Mouse (Mus musculus) layer of hippocampus, postnatal 25 days (tissue): ENCODE measurements around the gene Nr1h2. TPM values are rescaled to one million over a fixed set of nuclear protein-coding genes. Genes with fewer than 3 reads are reported as not detected.

Experiments
- DNase-seq, 2 experiments: peaks; one replicate each; pipeline ENCODE4 v3.0.0; 2022; ENCODE audit warnings: mixed read lengths in 2 of 2, low spot score in 1 of 2; ENCODE audit errors: extremely low spot score in 1 of 2
- total RNA-seq, 2 experiments: library from RNA; stranded (reverse); gene quantifications; 2 replicates each; pipeline ENCODE4 v1.2.3; 2021

Nr1h2 gene
- total RNA-seq, 2 experiments from 2014 or later = 60.6 to 66.3 TPM

DNA sequence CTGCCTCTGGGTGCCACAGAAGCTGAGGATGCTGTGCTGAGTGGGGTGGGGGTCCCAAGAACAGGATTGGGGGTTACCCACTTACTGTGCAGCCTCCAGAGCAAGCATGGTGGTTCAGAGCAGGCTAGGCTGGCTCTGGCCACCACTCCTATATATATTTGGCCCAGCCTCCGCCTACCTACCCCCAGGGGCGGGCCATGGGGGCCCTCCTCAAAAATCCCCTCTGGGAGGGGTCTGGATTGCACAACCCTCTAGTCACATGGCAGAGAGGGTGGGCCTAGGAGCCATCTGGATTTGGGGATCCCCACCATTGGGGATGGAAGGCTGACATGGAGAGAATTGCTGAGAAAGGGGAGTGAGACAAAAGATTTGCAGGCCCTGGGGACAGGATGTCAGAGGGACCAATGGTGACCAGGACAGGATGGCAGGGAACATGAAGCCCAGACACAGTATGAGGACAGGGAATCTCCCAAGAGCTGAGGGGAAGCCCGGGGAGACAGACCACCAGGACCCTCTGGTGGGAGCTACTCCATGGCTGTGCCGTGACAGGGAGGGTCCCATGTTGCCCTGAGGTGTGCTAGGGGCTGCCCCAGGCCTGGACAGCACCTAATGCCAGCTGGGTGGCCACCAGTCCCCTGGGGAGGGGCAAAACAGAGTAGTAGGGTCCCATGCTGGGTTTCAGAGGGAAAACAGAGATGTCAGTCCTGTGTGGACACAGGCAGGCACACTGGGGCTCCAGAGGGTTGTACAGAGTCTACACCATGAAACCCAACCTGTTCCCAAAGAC lies 21.6 kb downstream of the Nr1h2 start, which contains the start of gene Spib:
TSS of gene Spib (minus strand) at position 126 of the 787 bp plus-strand sequence.
- DNase-seq = no peak

- DNase-seq = no peak
Observed at GRCm38 (mm10) chr7:44531207-44531606, 22.5 kb downstream of the Nr1h2 start.

DNA sequence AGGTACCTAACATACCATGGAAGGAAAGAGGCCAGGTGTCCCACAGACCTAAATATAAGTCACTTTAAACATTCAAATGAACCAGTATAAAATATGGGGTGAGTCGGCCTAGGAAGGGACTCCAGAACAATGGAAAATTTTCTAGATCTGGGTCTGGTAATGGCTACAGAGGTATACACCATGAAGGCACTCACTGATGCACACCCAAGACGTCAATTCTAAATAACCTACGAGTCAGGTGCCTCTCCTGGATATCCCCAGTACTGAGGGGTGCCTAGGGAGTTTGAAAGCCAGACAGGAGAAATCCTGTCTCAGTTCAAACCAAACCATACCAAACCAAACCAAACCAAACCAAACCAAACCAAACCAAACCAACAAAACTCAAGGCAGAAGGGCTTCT lies 23.2 kb downstream of the Nr1h2 start:
- no peak for DNase-seq

GRCm38 (mm10) chr7:44529518-44529917 lies 24.2 kb downstream of the Nr1h2 start:
- DNase-seq = no peak

- peak; percentile 61 to 88 for DNase-seq
Observed at GRCm38 (mm10) chr7:44527483-44528398, 26.0 kb downstream of the Nr1h2 start.

DNA sequence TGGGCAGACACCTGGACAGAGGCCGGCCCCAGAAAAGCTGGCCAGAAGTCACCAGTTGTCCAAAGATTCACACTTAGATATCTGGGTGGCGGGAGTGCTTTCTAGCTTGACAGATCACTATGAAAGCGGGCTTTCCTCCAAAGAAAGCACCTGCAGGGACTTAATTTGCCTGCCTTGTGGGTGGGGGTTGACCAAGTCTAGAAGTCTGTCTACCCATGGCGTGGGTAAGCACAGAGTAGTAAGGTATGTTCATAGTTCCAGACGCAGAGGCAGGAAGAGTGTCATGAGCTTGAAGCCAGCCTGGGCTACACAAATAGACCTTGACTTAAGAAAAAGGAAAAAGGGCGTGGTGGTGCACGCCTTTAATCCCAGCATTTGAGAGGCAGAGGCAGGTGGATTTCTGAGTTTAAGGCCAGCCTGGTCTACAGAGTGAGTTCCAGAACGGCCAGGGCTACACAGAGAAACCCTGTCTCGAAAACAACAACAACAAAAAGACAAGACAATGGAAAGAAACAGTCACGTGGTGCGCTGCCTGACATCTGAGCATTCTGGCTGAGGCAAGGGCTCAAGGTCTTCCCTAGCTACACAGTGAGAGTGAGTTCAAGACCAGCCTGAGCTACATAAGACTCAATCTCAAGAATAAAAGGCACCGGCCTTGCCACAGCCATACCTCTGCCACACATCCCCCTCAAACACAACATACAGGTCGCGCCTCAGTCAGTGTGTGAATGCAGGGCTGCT lies 27.2 kb downstream of the Nr1h2 start:
- no peak for DNase-seq

GRCm38 (mm10) chr7:44525126-44525832 lies 28.5 kb downstream of the Nr1h2 start:
- DNase-seq = peak in 1 of 2 experiments; percentile 49

DNA sequence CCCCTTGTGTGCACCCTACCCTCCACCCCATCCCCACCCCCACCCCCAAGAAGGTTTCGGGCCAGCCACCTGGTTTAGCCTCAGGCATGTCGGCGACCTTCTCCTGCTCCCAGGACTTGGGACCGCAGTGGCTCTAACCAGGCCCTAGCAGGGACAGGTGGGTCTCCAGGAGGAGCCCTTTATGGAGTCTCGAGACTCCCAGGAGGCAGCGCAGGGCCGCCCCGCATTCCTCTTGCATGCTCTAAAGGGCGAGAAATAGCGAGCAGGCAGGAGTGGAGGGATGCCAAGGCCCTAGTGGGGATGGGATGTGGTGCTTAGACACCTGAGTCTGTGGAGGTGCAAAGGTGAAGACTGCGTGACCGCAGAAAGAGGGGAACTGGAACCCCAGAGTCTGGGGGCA lies 29.2 kb downstream of the Nr1h2 start, which contains the start of gene Mybpc2:
TSS of gene Mybpc2 (minus strand) at position 155 of the 400 bp plus-strand sequence.
- no peak for DNase-seq

DNA sequence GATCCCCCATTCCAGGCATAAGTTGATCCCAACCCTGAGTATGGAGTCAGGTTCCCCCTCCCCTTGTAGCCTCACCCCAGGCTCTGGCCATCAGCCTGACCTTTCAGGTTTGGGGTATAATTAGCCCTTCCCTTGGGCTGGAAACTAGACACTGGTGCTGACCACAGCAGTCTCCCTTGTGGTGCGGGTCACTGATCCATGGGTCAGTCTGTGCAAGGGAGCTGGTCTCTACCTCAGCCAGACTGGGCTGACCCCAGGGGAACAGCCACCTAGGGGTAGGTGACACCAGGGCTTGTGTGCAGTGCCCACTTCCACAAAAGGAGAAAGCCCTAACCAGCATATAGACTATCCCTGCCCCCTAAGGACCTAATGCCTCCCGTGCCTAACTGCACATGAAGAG lies 30.7 kb downstream of the Nr1h2 start:
- DNase-seq = no peak

- DNase-seq = peak in 1 of 2 experiments; percentile 59
Observed at GRCm38 (mm10) chr7:44521710-44522109, 32.0 kb downstream of the Nr1h2 start.

- DNase-seq = no peak
Observed at GRCm38 (mm10) chr7:44520990-44521389, 32.8 kb downstream of the Nr1h2 start.

- no peak for DNase-seq
Observed at GRCm38 (mm10) chr7:44519240-44519913, 34.4 kb downstream of the Nr1h2 start.

GRCm38 (mm10) chr7:44507491-44507890 lies 46.3 kb downstream of the Nr1h2 start:
- DNase-seq = no peak

GRCm38 (mm10) chr7:44501563-44502115 lies 52.1 kb downstream of the Nr1h2 start:
- peak; percentile 73 to 91 for DNase-seq

DNA sequence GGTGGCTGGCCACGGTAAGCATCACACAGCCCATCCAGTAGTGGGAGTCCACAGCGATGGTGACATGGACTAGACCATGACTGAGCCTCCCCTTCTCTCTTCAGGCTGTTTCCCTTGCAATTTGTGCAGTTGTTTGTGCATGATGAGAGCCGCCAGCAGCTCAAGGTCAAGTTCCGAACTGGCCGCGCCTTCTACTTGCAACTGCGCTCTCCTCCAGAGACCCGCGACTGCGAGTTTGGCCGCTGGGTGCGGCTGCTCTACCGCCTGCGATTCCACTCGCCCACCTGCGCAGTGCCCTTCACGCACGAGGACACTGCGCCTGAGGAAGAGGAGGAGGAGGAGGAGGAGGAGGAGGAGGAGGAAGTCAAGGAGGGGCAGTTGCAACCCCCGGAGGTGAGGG lies 53.7 kb downstream of the Nr1h2 start:
- DNase-seq = no peak
